Mouse (Mus musculus) embryonic stem cell, embryonic (primary cell): ENCODE measurements at regions not wholly inside any gene's neighbourhood (a gene's known extent, or its start where the extent isn't known, plus 50 kb on each side); places are given as distances from the start of the nearest gene placed in this dataset.

Experiments
- CTCF ChIA-PET, 4 experiments: fragments of 300-600 bp in 2 of 4; fragments of 350-600 bp in 2 of 4; sonication (Branson Sonifier 250); formaldehyde crosslinking; loops; one replicate each; lab custom pipeline; 2022; ENCODE audit warnings: inconsistent platforms in 2 of 4; lab: Charles Lee
- POLR2A ChIA-PET, 4 experiments: fragments of 300-600 bp in 2 of 4; fragments of 350-600 bp in 2 of 4; sonication (Branson Sonifier 250); formaldehyde crosslinking; loops; one replicate each; lab custom pipeline; 2022; ENCODE audit warnings: antibody characterized with exemption in 4 of 4, inconsistent platforms in 1 of 4; lab: Charles Lee

DNA sequence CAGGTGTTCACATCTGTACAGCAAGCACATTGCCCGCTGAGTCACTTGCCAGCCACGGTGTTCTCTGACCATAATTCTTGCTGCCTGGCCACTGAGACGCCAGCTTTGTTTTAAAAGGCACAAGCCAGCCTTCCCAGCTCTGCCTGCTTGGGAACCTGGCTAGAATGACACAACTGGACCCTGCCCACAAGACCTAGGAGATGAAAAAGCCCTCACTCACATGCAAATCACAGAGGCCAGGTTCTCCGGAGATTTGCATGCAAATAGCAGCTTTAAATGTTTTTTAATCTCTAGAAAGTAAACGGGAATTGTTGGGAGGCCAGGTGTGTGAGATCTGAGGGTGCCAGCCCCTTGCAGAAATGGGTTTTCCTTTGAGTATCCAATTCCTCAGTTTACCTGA lies 71.9 kb downstream of the 1810010D01Rik start:
- CTCF ChIA-PET = interaction anchor here in 1 of 4 experiments (0.5 to 1.7 kb wide), 3 partner anchors 9 to 1306 kb away, joined by 3 to 5 read pairs (median 3); no protein-coding TSS in a partner anchor
- POLR2A ChIA-PET = interaction anchor here in 3 of 4 experiments (0.6 to 9.7 kb wide), 37 partner anchors 8 to 329 kb away, joined by 3 to 245 read pairs (median 3); partner anchors contain the start of genes Ccnd1 (in 2 of the 3) and Tpcn2 (in 1 of the 3)

DNA sequence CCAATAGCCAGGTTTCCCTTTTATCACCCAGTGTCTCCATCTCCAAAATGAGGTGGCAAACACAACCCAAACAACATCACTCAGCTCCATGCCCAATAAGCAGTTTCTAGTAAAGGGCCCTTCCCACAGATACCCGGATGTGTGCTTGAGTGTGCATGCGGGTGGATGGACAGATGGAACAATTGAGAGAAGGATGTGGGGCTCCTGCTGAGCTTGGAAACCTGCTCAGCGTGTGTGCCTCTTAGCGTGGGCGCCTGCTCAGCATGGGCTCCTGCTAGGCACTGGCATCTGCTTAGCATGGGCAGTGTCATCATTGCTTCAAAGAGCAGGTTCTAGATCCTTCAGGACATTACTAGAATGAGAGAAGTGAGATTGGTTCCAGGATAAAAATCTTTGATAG lies 75.4 kb downstream of the 1810010D01Rik start:
- POLR2A ChIA-PET = interaction anchor here in 1 of 4 experiments (0.6 kb wide), 1 partner anchor 68 kb away, joined by 3 read pairs; no protein-coding TSS in a partner anchor
- CTCF ChIA-PET = interaction anchor here in 2 of 4 experiments (0.8 to 1.5 kb wide), 3 partner anchors 18 to 201 kb away, joined by 3 to 4 read pairs (median 4); no protein-coding TSS in a partner anchor

DNA sequence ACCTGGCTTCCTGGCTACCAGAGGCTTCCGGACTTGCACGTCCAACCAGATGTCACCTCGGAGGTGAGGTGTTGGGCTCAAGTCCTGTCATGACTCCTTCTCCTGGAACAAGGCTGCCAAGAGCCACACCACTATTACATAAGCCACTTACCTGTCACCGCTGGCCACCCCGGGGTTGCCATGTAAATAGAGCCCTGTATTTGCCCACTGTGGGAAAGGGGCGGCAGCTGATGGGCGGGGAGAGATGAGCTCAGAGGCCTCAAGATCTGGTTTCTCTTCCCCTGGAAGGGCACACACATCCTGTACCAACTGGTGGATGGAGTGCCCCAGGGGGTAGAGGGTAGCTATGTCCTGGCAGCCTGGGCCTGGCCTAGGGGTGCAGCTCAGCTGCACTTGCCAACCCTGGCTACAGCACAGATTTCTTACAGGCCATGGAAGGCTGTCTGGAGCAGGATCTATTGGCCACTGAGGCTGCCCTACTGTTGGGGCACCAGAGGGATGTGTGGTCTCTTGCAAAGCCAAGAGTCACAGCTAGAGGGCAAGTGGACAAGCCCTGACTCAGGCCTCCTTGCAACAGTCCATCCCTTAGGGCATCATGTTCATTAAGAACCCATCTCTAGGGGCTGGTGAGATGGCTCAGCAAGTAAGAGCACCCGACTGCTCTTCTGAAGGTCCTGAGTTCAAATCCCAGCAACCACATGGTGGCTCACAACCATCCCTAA lies 76.3 kb downstream of the 1810010D01Rik start:
- POLR2A ChIA-PET = interaction anchor here in 2 of 4 experiments (0.5 to 7.3 kb wide), 5 partner anchors 9 to 192 kb away, joined by 3 to 61 read pairs (median 3); partner anchors contain the start of gene Ccnd1 (in 1 of the 2)
- CTCF ChIA-PET = interaction anchor here in 3 of 4 experiments (0.6 to 1.5 kb wide), 5 partner anchors 17 to 200 kb away, joined by 3 to 8 read pairs (median 4); no protein-coding TSS in a partner anchor

DNA sequence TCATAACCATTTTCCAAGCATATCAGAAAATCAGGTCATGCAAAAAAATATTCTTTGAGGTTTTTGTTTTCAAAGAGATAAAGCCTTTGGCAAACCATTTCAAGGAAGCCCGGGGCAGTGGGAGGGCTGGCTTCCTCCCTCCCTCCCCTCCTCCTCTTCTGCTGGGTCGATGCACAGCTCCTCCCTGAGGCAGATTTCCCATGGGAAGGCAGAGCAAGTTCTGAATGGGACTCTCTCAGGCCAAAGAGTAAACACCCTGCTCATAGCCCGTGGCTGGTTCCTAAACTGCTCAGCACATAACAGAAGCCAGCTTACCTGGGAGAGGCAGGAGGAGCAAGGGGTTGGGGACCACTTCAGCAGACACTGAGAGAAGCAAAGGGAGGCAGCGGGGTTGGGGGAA lies 77.9 kb downstream of the 1810010D01Rik start:
- CTCF ChIA-PET = interaction anchor here in 1 of 4 experiments (1.2 kb wide), 1 partner anchor 16 kb away, joined by 5 read pairs; no protein-coding TSS in a partner anchor
- POLR2A ChIA-PET = interaction anchor here in 3 of 4 experiments (1.0 to 7.3 kb wide), 5 partner anchors 9 to 257 kb away, joined by 3 to 61 read pairs (median 4); no protein-coding TSS in a partner anchor

DNA sequence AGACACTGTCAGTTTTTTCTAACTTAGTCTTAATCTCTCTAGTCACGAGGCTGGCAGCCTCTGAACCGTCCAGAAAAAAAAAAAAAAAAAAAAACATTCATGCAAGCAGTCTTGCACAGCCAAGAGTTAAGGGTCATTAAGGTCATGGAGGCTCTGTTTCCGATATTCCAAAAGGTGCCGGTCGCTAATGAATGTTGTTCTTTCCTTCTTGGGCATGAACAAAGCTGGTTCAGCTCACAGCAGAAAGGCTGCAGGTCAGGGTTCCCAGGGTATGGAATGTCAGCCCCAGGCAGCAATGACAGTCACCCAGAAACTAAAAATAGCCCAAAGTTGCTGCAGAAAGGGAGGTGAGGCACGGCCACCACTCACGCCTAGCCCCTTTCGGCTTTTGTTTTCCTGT lies 80.3 kb downstream of the 1810010D01Rik start:
- ChIA-PET CTCF (interaction anchor here in 3 of 4 experiments (0.7 to 1.8 kb wide), 7 partner anchors 9 to 89 kb away, joined by 3 to 7 read pairs (median 5); no protein-coding TSS in a partner anchor), POLR2A (interaction anchor here in 3 of 4 experiments (0.6 to 7.3 kb wide), 19 partner anchors 8 to 374 kb away, joined by 3 to 61 read pairs (median 6); partner anchors contain the start of gene Ccnd1 (in 1 of the 3))

DNA sequence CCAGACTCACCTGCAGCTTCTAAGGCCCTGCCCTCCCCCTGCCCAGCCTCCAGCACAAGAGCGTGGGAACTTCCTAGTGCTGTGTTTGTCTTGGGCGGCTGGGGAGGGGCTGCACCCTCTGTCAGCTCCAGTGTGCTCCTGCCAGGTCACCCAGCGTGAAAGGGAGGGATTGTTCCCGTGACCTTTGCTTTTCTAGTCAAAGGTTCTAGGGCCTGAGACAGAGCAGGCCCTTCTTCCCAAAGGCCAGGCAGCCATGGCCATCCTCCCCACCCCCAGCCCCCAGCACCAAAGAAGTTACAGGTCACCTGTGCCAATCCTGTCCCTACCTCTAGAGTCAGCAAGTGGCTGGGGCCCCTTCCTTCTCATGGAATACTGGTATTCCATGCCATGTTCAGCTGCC lies 80.7 kb downstream of the 1810010D01Rik start:
- POLR2A ChIA-PET = interaction anchor here in 3 of 4 experiments (1.3 to 7.3 kb wide), 14 partner anchors 9 to 186 kb away, joined by 3 to 61 read pairs (median 6); partner anchors contain the start of gene Ccnd1 (in 1 of the 3)
- CTCF ChIA-PET = interaction anchor here in 3 of 4 experiments (0.6 to 1.8 kb wide), 8 partner anchors 9 to 256 kb away, joined by 3 to 7 read pairs (median 4); no protein-coding TSS in a partner anchor

DNA sequence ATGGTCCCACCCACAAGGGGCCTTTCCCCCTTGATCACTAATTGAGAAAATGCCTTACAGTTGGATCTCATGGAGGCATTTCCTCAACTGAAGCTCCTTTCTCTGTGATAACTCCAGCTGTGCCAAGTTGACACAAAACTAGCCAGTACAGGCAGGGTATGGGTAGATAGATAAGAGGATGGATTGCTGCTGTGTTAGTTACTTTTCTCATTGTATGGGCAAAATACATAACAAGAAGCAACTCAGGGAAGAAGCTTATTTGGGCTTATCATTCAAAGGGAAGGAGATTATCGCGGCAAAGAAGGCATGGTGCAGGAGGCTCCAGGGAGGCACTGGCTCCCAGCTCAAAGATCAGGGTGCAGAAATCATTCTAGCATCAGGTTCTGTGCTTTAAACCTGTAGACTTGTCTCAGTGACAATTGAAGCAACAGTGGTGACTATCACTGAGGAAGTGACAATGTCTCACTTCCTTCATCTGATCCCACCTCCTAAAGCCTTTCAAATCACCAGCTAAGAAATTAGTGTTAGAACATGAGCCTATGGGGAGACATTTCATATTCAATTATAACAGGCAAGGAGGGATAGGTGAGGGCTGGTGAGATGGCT lies 83.8 kb downstream of the 1810010D01Rik start:
- POLR2A ChIA-PET = interaction anchor here in 1 of 4 experiments (0.9 to 1.2 kb wide), 3 partner anchors 10 to 185 kb away, joined by 3 to 4 read pairs (median 3); partner anchors contain the start of gene Ccnd1
- CTCF ChIA-PET = no interaction called here

DNA sequence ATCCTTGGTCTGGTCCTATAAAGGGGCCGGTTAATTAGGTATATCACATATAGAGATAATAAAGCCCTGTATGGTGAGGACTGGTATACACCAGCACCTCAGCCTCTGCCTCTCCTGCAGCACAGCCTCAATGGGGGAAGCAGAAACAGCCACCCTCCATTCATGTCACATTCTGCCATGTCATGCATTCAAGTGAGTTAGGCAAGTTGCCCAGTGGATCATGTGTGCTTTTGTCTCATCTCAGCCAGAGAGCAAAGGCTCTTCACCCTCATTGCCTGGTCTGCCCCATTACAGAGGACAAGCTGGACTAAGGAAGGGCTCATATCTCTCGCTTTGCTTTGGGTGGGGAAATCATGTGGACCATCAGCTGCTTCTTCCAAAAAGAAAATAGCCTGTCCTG lies 85.4 kb downstream of the 1810010D01Rik start:
- ChIA-PET CTCF (interaction anchor here in 1 of 4 experiments (1.2 kb wide), 1 partner anchor 11 kb away, joined by 4 read pairs; no protein-coding TSS in a partner anchor), POLR2A (interaction anchor here in 2 of 4 experiments (1.0 to 1.9 kb wide), 4 partner anchors 13 to 20 kb away, joined by 3 to 9 read pairs (median 7); no protein-coding TSS in a partner anchor)

DNA sequence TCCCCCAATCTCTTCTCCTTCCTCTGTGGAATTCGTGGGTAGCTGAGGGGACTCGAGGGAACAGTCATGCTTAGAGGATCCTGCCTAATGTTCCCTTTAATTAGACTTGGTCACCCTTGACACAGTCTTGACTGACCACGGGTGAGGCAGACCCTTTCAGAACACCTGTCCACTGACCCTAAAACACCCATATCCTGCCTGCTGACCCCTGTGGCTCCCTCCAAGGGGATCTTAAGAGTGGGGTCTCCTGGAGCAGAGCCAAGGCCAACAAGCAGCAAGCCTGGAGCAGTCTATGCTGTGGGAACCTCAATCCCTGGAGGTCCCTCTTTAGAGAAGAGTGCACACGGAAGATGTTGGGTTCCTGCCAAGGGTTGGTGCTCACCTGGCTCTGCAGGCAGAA lies 89.5 kb downstream of the 1810010D01Rik start:
- POLR2A ChIA-PET = interaction anchor here in 1 of 4 experiments (1.8 kb wide), 1 partner anchor 21 kb away, joined by 5 read pairs; no protein-coding TSS in a partner anchor
- CTCF ChIA-PET = no interaction called here

DNA sequence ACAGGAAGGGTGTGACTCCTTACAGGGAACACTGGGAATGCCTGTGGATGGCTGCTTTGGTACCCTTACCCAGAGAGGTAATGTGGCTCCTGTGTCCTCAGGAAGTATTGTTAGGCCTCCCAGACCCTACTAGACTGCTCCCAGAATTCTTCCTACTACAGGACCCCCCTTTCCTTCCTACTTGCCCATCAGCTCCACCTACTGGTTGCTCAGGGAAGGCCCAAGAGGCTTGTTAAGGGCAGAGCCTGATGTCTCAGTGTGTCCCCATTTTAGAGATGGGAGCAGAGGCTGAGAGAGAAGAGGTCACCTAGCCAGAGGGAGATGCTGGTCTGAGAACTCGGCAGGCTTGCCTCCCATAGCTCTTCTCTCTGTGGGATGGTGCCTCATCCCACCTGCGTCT lies 93.3 kb downstream of the 1810010D01Rik start:
- ChIA-PET CTCF (interaction anchor here (0.6 to 2.2 kb wide), 26 partner anchors 9 to 242 kb away, joined by 3 to 8 read pairs (median 4); no protein-coding TSS in a partner anchor), POLR2A (interaction anchor here (0.5 to 3.5 kb wide), 16 partner anchors 10 to 179 kb away, joined by 3 to 37 read pairs (median 5); partner anchors contain the start of gene Ccnd1 (in 1 of the 4))

DNA sequence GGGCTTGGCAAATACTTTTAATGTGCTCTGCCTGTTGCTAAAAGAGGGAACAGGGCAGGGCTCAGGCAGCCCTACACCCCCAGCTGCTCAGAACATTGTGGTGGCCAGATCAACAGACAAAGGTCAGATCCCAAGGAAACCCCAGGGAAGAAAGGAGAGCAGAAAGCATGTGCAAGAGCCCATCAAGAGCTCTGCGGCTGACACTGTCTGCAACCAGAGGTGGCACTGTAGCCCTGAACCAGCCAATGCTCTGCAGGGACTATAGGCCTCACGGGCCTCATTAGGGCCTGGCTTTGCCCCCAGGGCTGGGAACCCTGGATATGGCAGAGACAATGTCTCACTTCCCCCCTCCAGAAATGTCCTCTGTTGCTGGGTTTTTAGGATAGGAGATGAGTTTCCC lies 93.8 kb downstream of the 1810010D01Rik start:
- CTCF ChIA-PET = interaction anchor here (0.6 to 2.2 kb wide), 28 partner anchors 8 to 242 kb away, joined by 3 to 8 read pairs (median 4); no protein-coding TSS in a partner anchor

DNA sequence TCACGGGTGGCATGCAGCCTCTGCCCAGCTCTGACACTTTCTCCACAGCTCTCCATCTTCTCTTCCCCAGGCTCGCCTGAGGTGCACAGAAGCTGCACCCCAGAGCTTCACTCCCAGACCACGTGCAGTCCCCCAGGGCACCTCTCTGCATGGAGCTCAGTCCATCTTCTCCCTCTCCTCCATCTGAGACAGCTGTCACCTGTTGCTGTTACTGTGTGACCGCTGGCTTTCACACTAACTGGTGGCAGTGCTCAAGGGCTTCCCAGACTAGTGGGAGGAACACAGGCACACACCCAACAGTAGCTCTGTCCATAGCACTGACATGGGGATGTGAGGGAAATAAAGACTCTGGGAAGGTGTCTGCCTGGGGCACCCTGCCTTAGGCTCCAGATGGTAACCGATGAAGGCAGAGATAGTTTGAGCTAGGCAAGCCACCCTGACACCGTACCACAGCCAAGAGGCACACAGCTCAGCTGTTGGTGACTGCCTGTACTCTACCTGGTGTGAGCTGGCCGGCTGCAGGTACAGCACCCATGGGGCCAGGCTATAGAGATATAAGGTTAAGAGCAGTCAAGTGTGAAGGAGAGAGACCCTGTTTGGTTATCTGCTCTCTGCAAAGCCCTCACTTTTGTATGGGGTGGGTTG lies 94.9 kb downstream of the 1810010D01Rik start:
- CTCF ChIA-PET = interaction anchor here in 3 of 4 experiments (0.6 to 2.2 kb wide), 8 partner anchors 9 to 207 kb away, joined by 3 to 8 read pairs (median 4); no protein-coding TSS in a partner anchor

More for the DNA sequence above, 93.8 kb downstream of the 1810010D01Rik start:
- POLR2A ChIA-PET = interaction anchor here (0.5 to 3.5 kb wide), 21 partner anchors 10 to 178 kb away, joined by 3 to 37 read pairs (median 5); partner anchors contain the start of gene Ccnd1 (in 1 of the 4)

DNA sequence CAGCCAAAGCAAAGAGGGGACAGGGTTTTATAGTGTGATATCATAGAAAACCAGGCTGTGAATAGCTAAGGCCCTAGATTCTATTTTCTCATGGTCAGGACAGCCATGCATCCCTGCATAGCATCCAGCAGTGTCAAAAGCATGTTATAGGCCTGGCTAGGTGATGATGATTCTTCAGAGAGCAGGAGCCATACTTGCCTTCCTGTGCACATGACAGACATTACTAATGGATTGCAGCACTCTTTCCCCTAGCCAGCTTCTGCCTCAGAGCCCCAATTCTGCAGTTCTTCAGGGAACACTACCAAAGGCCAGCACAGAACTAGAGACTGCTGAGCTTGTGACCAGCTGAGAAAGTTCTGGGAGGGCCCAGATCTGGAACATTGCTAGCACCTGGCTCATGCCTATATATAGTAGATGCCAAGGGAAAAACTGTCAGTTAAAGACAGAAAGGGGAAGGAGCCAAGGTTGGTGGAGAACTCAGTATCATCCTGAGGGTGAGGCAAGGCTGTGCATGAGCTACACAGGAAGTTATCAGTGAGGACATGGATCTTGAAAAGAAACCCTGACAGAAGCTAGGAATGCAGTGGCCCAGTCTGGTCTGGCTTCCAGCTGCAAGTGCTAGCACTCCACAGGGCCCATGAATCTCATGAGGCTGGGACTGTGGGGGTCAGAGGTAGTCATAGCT lies 95.6 kb downstream of the 1810010D01Rik start:
- ChIA-PET POLR2A (interaction anchor here in 2 of 4 experiments (0.7 to 3.5 kb wide), 10 partner anchors 9 to 176 kb away, joined by 3 to 37 read pairs (median 4); partner anchors contain the start of gene Ccnd1 (in 1 of the 2)), CTCF (interaction anchor here in 3 of 4 experiments (0.6 to 1.9 kb wide), 5 partner anchors 9 to 150 kb away, joined by 3 to 4 read pairs (median 4); no protein-coding TSS in a partner anchor)

More for the DNA sequence above, 94.9 kb downstream of the 1810010D01Rik start:
- POLR2A ChIA-PET = interaction anchor here in 3 of 4 experiments (0.7 to 3.5 kb wide), 15 partner anchors 14 to 177 kb away, joined by 3 to 37 read pairs (median 5); partner anchors contain the start of gene Ccnd1 (in 1 of the 3)

DNA sequence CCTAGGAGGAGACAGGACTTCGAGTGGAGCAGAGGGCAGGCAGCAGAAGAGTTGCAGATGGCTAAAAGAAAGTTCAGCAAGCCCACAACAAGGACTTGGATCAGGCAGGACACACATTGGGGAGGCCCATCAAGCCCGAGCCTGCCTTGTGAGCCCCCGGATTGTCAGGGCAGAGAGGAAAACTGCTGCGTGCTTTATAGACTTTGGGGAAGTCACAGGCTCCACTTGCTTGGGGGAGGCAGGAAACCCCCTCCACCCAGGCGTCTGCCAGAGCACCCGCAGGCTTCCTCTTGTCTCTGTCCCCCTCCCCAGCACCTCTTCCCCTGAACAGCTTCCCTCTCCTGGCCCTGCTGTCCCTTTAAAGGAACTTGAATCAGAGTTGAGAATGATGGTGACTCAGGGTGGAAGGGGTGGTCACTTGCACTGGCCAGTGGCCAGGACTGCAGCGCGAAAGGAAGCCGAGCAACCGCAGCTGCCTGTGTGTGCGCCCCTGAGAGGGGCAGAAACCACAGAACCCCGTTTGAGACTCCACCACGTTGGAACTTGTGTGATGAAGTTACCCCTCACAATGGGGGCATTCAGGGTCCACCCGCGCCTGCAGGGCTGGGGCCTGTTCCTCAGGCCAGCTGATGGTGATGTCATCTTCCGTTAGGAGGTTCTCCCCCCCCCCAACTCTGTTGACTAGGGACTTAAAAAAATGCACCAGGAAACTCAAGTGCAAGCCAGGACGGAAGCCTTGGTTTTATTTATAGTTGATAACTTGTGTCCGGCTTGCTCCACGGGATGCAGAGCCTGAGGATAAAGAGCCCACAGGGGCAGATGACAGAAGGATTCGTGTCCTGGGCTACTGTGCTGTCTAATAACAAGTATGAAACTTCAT lies 96.4 kb downstream of the 1810010D01Rik start:
- POLR2A ChIA-PET = interaction anchor here in 3 of 4 experiments (0.6 to 3.5 kb wide), 13 partner anchors 9 to 180 kb away, joined by 3 to 37 read pairs (median 4); partner anchors contain the start of gene Ccnd1 (in 1 of the 3)
- CTCF ChIA-PET = interaction anchor here in 2 of 4 experiments (0.6 to 1.9 kb wide), 7 partner anchors 10 to 528 kb away, joined by 3 to 6 read pairs (median 4); no protein-coding TSS in a partner anchor

DNA sequence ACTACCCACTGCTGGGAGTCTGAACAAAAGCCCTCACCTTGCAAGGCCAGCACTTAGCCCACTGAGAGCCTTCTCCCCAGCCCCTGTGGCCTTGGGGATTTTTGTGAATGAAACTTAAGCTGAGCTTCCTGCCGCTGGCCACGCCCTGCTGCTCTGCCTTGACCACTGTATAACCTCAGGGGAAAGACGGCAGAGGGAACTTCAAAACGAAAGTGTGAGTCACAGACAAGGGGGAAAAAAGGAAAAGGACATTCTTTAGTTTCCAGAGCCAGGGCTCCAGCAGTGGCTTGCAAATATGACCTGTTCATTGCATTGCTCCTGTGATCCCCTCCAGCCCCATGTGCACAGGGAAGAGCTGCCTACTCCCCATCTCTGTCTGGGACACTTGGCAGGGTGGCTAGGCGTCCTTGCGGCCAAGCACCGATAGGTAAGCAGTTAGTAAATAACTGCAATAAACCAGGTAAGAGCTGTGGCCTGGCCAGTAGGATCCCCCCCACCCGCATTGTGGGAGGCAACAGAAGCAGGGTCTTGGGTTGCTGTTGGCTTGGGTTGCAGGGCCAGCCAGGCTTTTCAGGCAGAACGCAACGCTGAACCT lies 97.2 kb downstream of the 1810010D01Rik start:
- ChIA-PET CTCF (interaction anchor here in 1 of 4 experiments (0.6 to 1.9 kb wide), 4 partner anchors 11 to 202 kb away, joined by 3 to 6 read pairs (median 4); no protein-coding TSS in a partner anchor), POLR2A (interaction anchor here (0.6 to 1.4 kb wide), 11 partner anchors 17 to 179 kb away, joined by 3 to 10 read pairs (median 4); no protein-coding TSS in a partner anchor)
